Mouse (Mus musculus): ENCODE results near the gene Pmfbp1. TPM values are rescaled to one million over a fixed set of nuclear protein-coding genes. Genes with fewer than 3 reads are reported as not detected.

The Pmfbp1 gene
- polyA plus RNA-seq, 1 experiment from 2014 or later: 1.5 TPM

GRCm38 (mm10) chr8:109578900-109579301, 85.1 kb downstream of the Pmfbp1 start, which contains the start of gene Hp:
Hp (minus strand) TSS chr8:109579172.
- Histone ChIP-seq H3K36me3 (0 out of 2 replicates have a peak, but pooled peaks cover 5% of the 10 kb centered on the region), H3K4me3 (no peak within 1 kb of the TSS), H3K9me3 (no peaks in the 10 kb centered on the region), H3K27me3 (ENCODE audit: insufficient read depth, poor library complexity, severe bottlenecking) (no peaks in the 10 kb centered on the region), H3K4me1 (replicated peaks) (no peaks in the 10 kb centered on the region), H3K27ac (no peak within 1 kb of the TSS)
- 78% methylated on average over 8 of the region's 8 CpGs for WGBS
- no peak for DNase-seq (ENCODE audit: low spot score)

- Histone ChIP-seq H3K36me3 (no peaks in the 10 kb centered on the region), H3K9me3 (no peaks in the 10 kb centered on the region)
- 86% methylated on average over 4 of the region's 4 CpGs for WGBS
These were observed 90.5 kb downstream of the Pmfbp1 start for GRCm38 (mm10) chr8:109584293-109584692.

GRCm38 (mm10) chr8:109584830-109585229, 91.0 kb downstream of the Pmfbp1 start:
- 93% methylated on average over 3 of the region's 3 CpGs for WGBS
- Histone ChIP-seq H3K4me3 (no peak overlapping the region), H3K4me1 (replicated peaks) (no peaks in the 10 kb centered on the region), H3K27me3 (ENCODE audit: insufficient read depth, poor library complexity, severe bottlenecking) (no peaks in the 10 kb centered on the region), H3K27ac (no peak overlapping the region), H3K9me3 (no peaks in the 10 kb centered on the region), H3K36me3 (no peaks in the 10 kb centered on the region)
- DNase-seq (ENCODE audit: low spot score): no peak

More at GRCm38 (mm10) chr8:109584293-109584692, 90.5 kb downstream of the Pmfbp1 start:
- Histone ChIP-seq H3K27ac (no peak overlapping the region), H3K4me3 (no peak overlapping the region), H3K4me1 (replicated peaks) (no peaks in the 10 kb centered on the region), H3K27me3 (ENCODE audit: insufficient read depth, poor library complexity, severe bottlenecking) (no peaks in the 10 kb centered on the region)
- DNase-seq (ENCODE audit: low spot score): no peak

GRCm38 (mm10) chr8:109585652-109586051, 91.8 kb downstream of the Pmfbp1 start:
- H3K27me3 ChIP-seq (ENCODE audit: insufficient read depth, poor library complexity, severe bottlenecking): no peaks in the 10 kb centered on the region
- no peaks in the 10 kb centered on the region for H3K9me3 ChIP-seq
- H3K4me3 ChIP-seq: no peak overlapping the region
- no peak for DNase-seq (ENCODE audit: low spot score)
- no peaks in the 10 kb centered on the region for H3K36me3 ChIP-seq
- H3K4me1 ChIP-seq (replicated peaks): no peaks in the 10 kb centered on the region
- H3K27ac ChIP-seq: no peak overlapping the region

- Histone ChIP-seq H3K4me1 (replicated peaks) (no peaks in the 10 kb centered on the region), H3K4me3 (no peak overlapping the region), H3K27ac (no peak overlapping the region), H3K9me3 (no peaks in the 10 kb centered on the region), H3K36me3 (peaks cover 6% of the 10 kb centered on the region), H3K27me3 (ENCODE audit: insufficient read depth, poor library complexity, severe bottlenecking) (no peaks in the 10 kb centered on the region)
- 71% methylated on average over 7 of the region's 7 CpGs for WGBS
- no peak for DNase-seq (ENCODE audit: low spot score)
These were observed 93.2 kb downstream of the Pmfbp1 start for GRCm38 (mm10) chr8:109586972-109587504.

- H3K27me3 ChIP-seq (ENCODE audit: insufficient read depth, poor library complexity, severe bottlenecking): no peaks in the 10 kb centered on the region
- peaks cover 41% of the 10 kb centered on the region for H3K36me3 ChIP-seq
- H3K4me3 ChIP-seq: no peak overlapping the region
- H3K9me3 ChIP-seq: no peaks in the 10 kb centered on the region
- H3K27ac ChIP-seq: no peak overlapping the region
- H3K4me1 ChIP-seq (replicated peaks): no peaks in the 10 kb centered on the region
- WGBS: 87% methylated on average over 9 of the region's 9 CpGs
- DNase-seq (ENCODE audit: low spot score): no peak
These were observed 97.1 kb downstream of the Pmfbp1 start for GRCm38 (mm10) chr8:109590901-109591300.

GRCm38 (mm10) chr8:109591367-109591766, 97.5 kb downstream of the Pmfbp1 start:
- no peak for DNase-seq (ENCODE audit: low spot score)
- Histone ChIP-seq H3K4me1 (replicated peaks) (no peaks in the 10 kb centered on the region), H3K36me3 (peaks cover 43% of the 10 kb centered on the region), H3K27ac (no peak overlapping the region), H3K4me3 (no peak overlapping the region), H3K27me3 (ENCODE audit: insufficient read depth, poor library complexity, severe bottlenecking) (no peaks in the 10 kb centered on the region), H3K9me3 (no peaks in the 10 kb centered on the region)
- 79% methylated on average over 3 of the region's 3 CpGs for WGBS

GRCm38 (mm10) chr8:109592164-109592563, 98.3 kb downstream of the Pmfbp1 start:
- 95% methylated on average over 5 of the region's 5 CpGs for WGBS
- Histone ChIP-seq H3K4me3 (no peak overlapping the region), H3K36me3 (peaks cover 51% of the 10 kb centered on the region)

More at GRCm38 (mm10) chr8:109592164-109592563, 98.3 kb downstream of the Pmfbp1 start:
- no peaks in the 10 kb centered on the region for H3K4me1 ChIP-seq (replicated peaks)
- no peak for DNase-seq (ENCODE audit: low spot score)
- H3K9me3 ChIP-seq: no peaks in the 10 kb centered on the region
- no peak overlapping the region for H3K27ac ChIP-seq
- H3K27me3 ChIP-seq (ENCODE audit: insufficient read depth, poor library complexity, severe bottlenecking): no peaks in the 10 kb centered on the region

Other genes with a start within 250 kb of the Pmfbp1 start
- gene Dhx38, start 71.8 kb downstream of the Pmfbp1 start, polyA plus RNA-seq (2016; fragmentation: Nextera tagmentation; extraction: Ambion mirVana): 28.0 and 34.7 TPM in 2 replicates
- gene Txnl4b, start 71.9 kb downstream of the Pmfbp1 start, polyA plus RNA-seq (2016; fragmentation: Nextera tagmentation; extraction: Ambion mirVana): 29.0 and 30.5 TPM in 2 replicates
- 0.93 and 1.2 TPM in 2 replicates for gene Hp, start 85.1 kb downstream of the Pmfbp1 start, polyA plus RNA-seq (2016; fragmentation: Nextera tagmentation; extraction: Ambion mirVana)
- gene Dhodh, start 114.6 kb downstream of the Pmfbp1 start, polyA plus RNA-seq (2016; fragmentation: Nextera tagmentation; extraction: Ambion mirVana): 47.6 and 50.6 TPM in 2 replicates
- 0.21 and 0.24 TPM in 2 replicates for gene Pkd1l3, start 120.5 kb downstream of the Pmfbp1 start, polyA plus RNA-seq (2016; fragmentation: Nextera tagmentation; extraction: Ambion mirVana)
- gene Ist1, start 199.2 kb downstream of the Pmfbp1 start, polyA plus RNA-seq (2016; fragmentation: Nextera tagmentation; extraction: Ambion mirVana): 138 and 156 TPM in 2 replicates
- gene Zfp821, start 211.5 kb downstream of the Pmfbp1 start, polyA plus RNA-seq (2016; fragmentation: Nextera tagmentation; extraction: Ambion mirVana): 39.3 and 50.3 TPM in 2 replicates
- gene Atxn1l, start 243.7 kb downstream of the Pmfbp1 start, polyA plus RNA-seq (2016; fragmentation: Nextera tagmentation; extraction: Ambion mirVana): 6.2 and 7.4 TPM in 2 replicates

Measured in hindbrain, embryonic 10.5 days (tissue).